Mouse (Mus musculus): ENCODE measurements around the gene Vps37b.
A peak's percentile ranks its signal among the peaks of the same experiment; 100 is the strongest.

Vps37b gene

GRCm38 (mm10) chr5:123978131-123978530, 53.9 kb downstream of the Vps37b start:
- DNase-seq (ENCODE audit: low spot score), result no peak

GRCm38 (mm10) chr5:123977231-123977630, 54.8 kb downstream of the Vps37b start:
- no peak for DNase-seq (ENCODE audit: low spot score)

- no peak for DNase-seq (ENCODE audit: low spot score)
Observed at GRCm38 (mm10) chr5:123975668-123976180, 56.3 kb downstream of the Vps37b start.

GRCm38 (mm10) chr5:123974616-123975111, 57.4 kb downstream of the Vps37b start:
- no peak for DNase-seq (ENCODE audit: low spot score)

- DNase-seq (ENCODE audit: low spot score), result no peak
Observed at GRCm38 (mm10) chr5:123974179-123974485, 57.9 kb downstream of the Vps37b start.

- DNase-seq (ENCODE audit: low spot score), result peak; percentile 71
Observed at GRCm38 (mm10) chr5:123973299-123974178, 58.5 kb downstream of the Vps37b start, which contains the start of gene Hip1r. TSS of gene Hip1r (plus strand) at chr5:123973628.

GRCm38 (mm10) chr5:123972453-123972852, 59.6 kb downstream of the Vps37b start:
- DNase-seq (ENCODE audit: low spot score), result no peak

GRCm38 (mm10) chr5:123970576-123970975, 61.5 kb downstream of the Vps37b start:
- no peak for DNase-seq (ENCODE audit: low spot score)

- no peak for DNase-seq (ENCODE audit: low spot score)
Observed at GRCm38 (mm10) chr5:123969216-123969615, 62.9 kb downstream of the Vps37b start.

GRCm38 (mm10) chr5:123968468-123968867, 63.6 kb downstream of the Vps37b start:
- no peak for DNase-seq (ENCODE audit: low spot score)

- no peak for DNase-seq (ENCODE audit: low spot score)
Observed at GRCm38 (mm10) chr5:123966759-123967158, 65.3 kb downstream of the Vps37b start.

- DNase-seq (ENCODE audit: low spot score), result no peak
Observed at GRCm38 (mm10) chr5:123964208-123964607, 67.9 kb downstream of the Vps37b start.

GRCm38 (mm10) chr5:123961046-123961445, 71.0 kb downstream of the Vps37b start:
- no peak for DNase-seq (ENCODE audit: low spot score)

GRCm38 (mm10) chr5:123960129-123960528, 71.9 kb downstream of the Vps37b start:
- no peak for DNase-seq (ENCODE audit: low spot score)

GRCm38 (mm10) chr5:123959018-123959417, 73.1 kb downstream of the Vps37b start:
- DNase-seq (ENCODE audit: low spot score), result no peak

GRCm38 (mm10) chr5:123957213-123957612, 74.9 kb downstream of the Vps37b start:
- no peak for DNase-seq (ENCODE audit: low spot score)
